Mouse (Mus musculus) T-helper 17 cell (primary cell): ENCODE results near the gene Atp6v1a.

ENCODE experiments used
- in situ Hi-C, 2 experiments: fragments of 300-600 bp; cut with MboI, MseI; formaldehyde crosslinking; loops; 1 replicate in 1 of 2; 2 replicates in 1 of 2; pipeline ENCODE4 v1.15.1; 2025; ENCODE audit warnings: high pct_unique_total_duplicates in 2 of 2

Gene Atp6v1a

DNA sequence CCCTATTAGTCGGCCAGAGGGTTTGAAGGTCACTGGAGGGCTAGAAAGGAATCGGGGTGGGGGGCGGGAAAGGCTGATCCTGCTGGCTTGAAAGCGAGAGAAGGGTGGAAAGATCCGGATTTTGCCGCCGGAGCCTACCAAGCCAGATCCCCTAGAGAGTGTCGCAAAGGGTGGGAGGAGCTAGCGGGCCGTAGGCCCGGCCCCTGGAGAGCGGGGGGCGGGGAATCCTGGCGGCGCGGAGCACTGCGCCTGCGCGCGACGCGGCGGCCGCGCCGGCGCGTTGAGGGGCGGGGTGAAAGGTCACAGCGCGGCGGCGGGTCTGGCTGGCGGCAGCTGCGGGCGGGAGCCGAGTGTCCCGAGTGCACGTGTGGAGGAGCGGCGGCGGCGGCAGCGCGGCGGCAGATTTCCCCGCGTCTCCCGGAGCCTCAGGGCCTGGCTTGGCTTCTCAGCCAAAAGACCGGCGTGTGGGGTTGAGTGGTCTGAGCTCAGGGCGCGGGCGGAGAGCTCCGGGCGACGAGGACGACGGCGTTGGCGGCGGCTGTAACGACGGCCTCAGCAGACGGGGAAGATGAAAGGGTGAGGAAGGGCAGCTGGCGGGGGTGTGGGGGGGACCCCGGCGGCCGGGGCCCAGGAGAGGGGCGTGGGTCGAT lies at the start of gene Atp6v1a, which contains the start of gene Naa50:
TSS of gene Atp6v1a (minus strand) at position 170 of the 650 bp plus-strand sequence.
TSS of gene Naa50 (plus strand) at position 295 of the 650 bp plus-strand sequence.
- in situ Hi-C loops, result no loop called here

DNA sequence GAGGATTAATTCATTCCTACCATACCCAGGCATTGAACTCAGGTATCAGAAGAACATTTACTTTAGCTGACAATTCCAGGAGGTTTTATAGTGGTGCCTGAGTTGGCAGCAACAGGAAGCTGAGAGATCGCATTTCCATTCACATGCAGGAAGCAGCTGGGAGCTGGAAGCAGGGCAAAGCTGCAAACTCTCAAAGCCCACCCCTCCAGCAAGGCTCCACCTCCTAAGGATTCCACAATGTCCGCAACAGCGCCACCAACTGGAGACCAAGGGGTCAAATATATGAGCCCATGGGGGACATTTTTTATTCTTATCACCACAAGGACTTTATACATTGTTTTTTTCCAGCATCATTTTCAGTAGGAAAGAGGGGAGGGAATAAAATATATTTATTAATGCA lies 49.3 kb upstream of the Atp6v1a start:
- in situ Hi-C loops, result no loop called here

DNA sequence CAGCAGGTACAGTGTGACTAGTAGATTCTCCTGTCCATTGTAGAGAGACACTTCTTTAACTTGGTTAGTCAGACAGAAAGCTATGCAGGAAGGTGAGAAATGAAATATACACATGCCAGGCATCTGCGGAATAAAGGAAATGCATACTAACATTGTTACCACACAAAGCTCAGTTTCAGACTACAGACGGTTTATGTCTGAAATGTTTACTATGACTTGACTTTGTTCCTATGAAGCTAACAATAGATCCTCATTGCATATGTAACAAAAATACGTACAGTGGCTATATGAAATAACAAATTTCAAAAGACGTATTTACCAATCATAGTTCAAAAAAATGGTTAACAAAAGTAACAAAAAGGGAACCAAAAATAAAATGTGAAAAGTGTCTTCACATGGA lies 47.7 kb upstream of the Atp6v1a start:
- in situ Hi-C loops, result no loop called here

DNA sequence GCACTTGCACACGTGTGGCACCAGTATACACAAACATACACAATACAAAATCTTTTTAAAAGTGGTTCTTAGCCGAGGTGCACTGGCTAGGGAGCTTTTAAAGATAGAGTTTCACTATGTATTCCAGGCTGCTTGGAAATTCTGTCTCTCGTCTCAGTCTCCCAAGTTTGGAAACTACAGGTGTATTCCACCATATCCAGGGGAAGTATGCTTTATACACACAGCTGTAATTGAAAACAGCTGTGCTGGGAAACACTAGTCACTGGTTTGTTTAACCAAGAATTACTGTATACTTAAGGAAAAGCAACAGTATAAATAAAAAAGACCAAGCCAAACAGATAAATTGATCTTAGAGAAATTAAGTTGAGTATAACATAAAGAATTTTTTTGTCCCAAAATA lies 45.3 kb upstream of the Atp6v1a start:
- in situ Hi-C loops, result no loop called here

DNA sequence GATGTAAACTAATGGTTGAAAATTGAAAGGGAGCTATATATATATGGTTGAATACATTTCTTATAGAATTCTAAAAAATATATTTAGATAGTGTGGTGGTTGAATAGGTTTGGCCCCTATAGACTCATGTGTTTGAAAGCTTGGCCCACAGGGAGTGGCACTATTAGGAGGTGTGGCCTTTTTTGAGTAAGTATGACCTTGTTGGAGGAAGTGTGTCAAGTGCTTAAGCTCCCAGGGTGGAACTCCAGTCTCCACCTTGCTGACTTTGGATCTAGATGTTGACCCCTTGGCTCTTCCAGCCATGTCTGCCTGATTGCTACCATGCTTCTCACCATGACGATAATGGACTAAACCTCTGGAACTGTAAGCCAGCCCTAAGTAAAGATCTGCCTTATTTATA lies 43.1 kb upstream of the Atp6v1a start:
- in situ Hi-C loops, result no loop called here

DNA sequence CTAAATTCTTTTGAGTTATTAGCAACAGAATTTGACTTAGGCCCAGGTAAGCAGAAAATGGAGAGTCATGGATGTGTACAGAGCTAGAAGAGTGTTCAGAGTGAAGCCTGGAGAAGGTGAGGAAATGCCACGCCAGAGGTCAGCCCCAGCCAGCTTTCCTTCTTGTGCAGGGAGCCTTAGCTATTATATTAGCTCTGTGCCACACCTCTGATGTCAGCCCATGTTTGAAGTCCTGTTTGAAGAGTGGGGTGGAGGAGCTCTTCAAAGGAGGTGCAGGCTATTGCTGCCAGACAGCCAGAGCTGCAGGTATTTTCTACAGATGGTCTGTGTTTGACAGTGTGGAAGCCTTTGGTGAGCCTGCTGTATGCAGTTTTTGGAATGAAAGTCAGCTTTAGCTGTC lies 39.0 kb upstream of the Atp6v1a start:
- in situ Hi-C loops, result no loop called here

DNA sequence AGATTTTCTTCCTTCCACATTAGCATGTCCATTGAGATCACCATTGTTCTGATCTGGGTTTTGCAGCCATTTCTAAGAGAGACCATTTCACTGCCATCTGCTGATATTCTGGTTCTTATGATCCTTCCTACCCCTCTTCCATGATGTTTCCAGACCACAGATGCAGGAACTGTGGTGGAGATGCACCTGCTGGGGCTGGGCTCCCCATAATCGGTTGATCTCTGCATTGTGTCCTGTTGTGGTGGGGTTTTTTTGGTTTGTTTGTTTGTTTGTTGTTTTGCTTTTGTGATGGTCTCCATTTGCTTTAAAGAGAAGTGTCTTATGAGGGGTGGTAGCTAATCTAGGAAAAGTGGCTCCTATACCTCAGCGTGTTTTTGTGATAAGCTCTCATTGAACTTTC lies 37.0 kb upstream of the Atp6v1a start:
- in situ Hi-C loops, result no loop called here

DNA sequence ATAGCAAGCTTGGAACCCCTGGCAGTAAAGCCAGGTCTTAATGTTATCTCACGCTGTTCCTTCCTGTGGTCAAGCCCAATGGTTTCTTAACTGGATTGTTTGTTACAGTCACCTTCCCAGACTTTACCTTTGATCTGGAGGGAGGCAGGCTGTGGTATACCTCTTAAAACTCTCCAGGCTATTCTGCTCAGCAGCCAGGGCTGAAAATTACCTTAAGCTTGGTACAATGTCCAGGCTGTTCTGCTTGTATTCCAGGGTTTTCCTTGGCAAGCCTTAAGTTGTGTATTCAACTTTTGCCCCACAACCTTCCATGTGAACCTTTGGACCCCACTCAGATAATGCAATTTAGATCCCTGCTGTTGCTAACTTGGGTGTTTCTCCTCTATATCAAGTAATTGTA lies 35.5 kb upstream of the Atp6v1a start:
- in situ Hi-C loops, result no loop called here

DNA sequence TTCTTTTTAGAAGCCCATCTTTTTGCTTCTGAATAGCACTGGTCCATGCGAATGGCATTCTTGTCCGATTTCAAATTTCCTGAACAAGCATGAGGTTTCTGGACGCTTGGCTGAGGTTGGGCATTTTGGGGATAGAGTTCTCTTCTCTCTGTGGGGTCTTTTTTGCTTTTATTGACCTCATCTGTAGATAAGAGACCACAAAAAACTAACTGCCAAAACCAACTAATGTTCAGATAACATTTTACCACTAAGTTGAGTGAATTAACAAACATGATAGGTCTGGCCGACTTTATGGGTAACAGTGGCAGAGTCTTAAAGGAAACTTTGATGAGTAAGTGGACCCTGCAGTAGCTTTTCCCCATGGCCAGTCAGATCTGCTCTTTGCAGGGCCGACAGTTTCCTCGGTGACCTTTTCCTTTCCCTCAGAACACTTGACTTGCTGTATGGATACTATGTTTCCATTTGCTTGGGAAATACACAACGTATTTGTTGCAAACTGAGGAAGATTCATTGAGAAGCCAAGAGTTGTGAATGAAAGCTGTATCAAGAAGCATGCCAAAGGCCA lies 34.5 kb upstream of the Atp6v1a start:
- in situ Hi-C loops, result loop anchor here in 1 of 2 experiments (25.0 kb wide), 1 partner anchor 163 kb away; the partner anchor contains the start of genes Sidt1 and Spice1

DNA sequence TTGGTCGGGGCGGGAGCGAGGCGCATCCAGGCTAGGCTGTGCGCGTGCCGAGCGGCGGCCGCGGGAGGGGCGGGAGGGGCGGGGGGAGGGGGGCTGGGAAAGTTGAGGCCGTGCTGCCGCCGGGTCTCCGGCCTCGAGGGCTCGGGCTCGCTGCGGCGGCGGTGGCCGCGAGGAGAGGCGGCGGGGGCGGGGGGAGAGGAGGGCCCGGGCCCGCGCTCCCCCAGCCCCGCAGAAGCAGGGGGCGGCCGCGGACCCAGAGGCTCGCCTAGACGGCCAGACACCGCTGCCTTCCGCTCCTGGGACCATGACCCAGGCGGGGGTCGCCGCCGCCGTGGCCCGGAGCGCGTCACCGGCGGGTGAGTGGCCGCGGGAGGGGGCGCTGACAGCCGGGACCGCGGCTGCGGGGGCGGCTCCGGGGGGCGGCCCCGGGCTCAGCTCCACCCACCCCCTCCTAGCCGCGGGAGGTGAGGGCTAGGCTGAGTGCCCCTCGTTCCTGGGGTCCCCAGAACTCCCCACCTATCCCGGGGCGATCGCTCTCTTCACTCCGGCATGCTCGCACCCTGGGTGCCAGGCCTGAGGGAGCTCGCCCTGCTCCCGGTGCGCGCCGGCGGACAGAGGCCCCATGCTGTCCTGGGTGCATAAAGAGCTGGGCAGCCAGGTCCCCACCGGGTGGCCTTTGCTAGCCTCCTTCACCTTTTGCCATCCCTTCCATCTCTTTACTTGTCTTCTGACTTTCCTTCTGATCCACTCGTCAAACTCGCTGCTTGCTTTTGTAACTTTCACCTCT lies 33.8 kb upstream of the Atp6v1a start, which contains the start of gene Usf3:
TSS of gene Usf3 (plus strand) at position 92 of the 787 bp plus-strand sequence.
- in situ Hi-C loops, result loop anchor here in 1 of 2 experiments (25.0 kb wide), 1 partner anchor 164 kb away; the partner anchor contains the start of genes Sidt1 and Spice1

DNA sequence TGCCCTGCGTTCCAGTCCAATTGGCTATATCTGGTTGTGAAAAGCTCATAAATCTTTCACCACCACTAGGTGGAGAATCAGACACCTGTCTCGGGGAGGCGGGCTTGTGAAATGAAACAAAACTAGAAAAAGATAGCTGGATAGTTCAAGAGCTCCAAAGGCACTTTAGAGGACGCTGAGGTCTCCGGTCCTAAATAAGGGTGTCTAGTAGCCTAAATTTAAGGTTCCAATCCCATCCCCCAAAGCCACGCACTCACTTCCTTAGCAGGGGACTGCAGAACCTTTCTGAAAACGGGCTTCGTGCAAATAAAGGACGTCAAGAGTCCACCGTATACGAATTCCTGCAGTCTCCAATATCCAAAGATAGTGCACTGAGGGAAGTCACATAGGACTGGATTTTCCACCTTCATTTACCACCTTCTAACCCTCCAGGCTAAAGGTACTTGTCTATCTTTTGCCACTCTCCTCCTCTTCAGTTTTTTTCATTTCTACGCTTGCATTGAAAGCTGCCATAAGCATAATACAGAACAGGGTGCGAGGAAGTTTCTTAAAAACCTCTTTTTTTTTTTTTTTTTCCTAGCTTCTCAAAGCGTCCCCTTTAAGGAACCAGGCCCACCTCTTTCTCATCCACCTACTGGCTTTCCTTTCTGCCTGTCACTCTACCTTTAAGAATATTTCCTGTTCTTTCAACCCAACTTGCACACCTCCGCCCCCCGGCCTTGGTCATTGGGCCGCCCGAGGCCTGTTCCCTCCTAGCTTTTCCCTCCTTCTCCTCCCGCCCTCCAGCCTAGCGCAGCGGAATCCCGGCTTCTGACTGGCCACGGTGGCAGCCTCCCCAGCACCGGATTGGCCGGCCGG lies 33.0 kb upstream of the Atp6v1a start:
- in situ Hi-C loops, result loop anchor here in 1 of 2 experiments (25.0 kb wide), 1 partner anchor 165 kb away; the partner anchor contains the start of genes Sidt1 and Spice1

DNA sequence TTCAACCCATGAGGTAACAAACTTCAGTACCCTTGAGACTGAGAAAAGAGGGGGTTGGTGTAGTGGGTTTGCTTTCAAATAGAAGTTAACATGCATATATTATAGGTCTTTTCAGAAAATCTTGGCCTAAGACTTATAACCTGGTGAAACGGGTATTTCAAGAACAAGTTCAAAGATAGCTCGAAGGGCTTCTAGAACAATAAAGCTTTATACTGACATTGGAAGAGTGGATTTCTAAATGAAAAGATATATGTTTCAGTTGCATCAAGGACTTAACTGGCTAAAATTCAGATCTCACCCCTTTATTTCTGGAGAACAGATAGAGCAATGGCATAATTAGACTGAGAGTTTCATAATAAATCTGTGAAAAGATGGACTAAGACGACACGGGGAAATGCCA lies 29.5 kb upstream of the Atp6v1a start:
- in situ Hi-C loops, result loop anchor here in 1 of 2 experiments (25.0 kb wide), 1 partner anchor 168 kb away; the partner anchor contains the start of genes Sidt1 and Spice1

DNA sequence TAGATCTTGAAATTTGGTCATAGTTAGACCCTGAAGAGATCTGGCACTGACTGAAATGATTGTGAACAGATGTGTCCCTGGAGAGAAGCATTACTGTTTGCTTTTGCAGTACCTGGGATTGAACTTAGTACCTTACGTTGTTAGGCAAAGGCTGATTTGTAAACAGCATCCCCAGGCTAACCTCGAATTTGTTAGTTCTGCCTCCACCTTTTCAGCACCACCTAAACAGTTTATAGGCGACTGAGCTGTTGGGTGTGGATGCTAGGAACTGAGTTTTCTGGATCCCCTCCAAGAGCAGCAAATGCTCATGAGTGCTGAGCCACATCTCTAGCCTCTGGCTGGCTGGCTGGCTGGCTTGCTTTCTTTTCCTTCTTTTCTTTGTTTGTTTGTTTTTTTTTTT lies 25.7 kb upstream of the Atp6v1a start:
- in situ Hi-C loops, result loop anchor here in 1 of 2 experiments (25.0 kb wide), 1 partner anchor 172 kb away; the partner anchor contains the start of genes Sidt1 and Spice1

DNA sequence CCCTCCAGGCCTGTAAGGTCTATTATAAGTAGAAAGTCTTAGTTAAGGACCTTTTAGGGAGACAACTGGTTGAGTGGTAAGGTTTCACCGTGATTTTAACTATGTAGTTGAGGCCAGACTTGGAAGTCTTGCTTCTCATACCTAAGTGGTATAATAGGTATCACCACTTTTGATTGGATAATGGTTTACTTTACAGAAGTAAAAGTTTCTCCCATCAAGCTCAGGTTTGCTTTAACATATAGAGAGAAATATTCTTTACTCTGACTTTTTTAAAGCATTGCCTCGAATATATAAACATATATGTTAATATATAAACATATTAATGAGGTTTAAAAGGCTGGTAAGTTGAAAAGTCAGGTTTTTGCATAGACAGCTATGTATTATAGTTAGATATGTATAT lies 24.3 kb upstream of the Atp6v1a start:
- in situ Hi-C loops, result loop anchor here in 1 of 2 experiments (25.0 kb wide), 1 partner anchor 173 kb away; the partner anchor contains the start of genes Sidt1 and Spice1

DNA sequence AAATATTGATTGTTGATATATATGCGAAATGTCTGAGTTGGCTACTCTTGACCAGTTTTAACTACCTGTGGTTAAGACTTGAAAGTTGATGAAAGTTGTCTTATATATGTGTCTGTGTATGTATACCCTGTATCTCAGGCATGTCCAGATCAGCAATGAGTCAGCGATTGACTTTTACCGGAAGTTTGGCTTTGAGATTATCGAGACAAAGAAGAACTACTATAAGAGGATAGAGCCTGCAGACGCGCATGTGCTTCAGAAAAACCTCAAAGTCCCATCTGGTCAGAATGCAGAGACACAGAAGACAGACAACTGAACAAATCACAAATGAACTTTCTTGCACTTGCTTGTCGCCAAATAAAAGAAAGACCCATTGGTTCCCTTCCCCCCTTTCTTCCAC lies 19.8 kb upstream of the Atp6v1a start:
- in situ Hi-C loops, result loop anchor here (10.0 to 25.0 kb wide), 2 partner anchors 178 to 1285 kb away; partner anchors contain the start of genes Sidt1 (in 1 of the 2), Spice1 (in 1 of the 2) and Zbtb20 (in 1 of the 2)

DNA sequence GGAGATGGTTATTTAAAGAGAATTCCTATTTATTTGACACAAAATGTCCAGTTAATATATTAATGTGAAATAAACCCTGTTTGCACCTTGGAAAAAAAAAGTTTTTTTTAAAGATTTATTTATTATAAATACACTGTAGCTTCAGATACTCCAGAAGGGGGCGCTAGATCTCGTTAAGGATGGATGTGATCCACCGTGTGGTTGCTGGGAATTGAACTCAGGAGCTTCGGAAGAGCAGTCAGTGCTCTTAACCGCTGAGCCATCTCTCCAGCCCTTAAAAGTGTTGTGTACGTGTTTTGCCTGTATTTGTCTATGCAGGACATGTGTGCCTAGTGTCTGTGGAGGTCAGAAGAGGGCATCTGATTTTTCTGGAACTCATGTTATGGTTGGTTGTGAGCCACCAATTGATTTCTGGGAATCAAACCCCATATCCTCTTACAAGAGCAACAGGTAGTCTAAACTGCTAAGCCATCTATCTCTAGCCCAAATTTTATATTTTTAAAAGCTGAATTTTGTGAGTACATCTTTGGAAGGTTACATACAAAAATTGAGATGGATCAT lies 15.1 kb upstream of the Atp6v1a start:
- in situ Hi-C loops, result loop anchor here (10.0 to 25.0 kb wide), 2 partner anchors 183 to 1280 kb away; partner anchors contain the start of genes Sidt1 (in 1 of the 2), Spice1 (in 1 of the 2) and Zbtb20 (in 1 of the 2)

DNA sequence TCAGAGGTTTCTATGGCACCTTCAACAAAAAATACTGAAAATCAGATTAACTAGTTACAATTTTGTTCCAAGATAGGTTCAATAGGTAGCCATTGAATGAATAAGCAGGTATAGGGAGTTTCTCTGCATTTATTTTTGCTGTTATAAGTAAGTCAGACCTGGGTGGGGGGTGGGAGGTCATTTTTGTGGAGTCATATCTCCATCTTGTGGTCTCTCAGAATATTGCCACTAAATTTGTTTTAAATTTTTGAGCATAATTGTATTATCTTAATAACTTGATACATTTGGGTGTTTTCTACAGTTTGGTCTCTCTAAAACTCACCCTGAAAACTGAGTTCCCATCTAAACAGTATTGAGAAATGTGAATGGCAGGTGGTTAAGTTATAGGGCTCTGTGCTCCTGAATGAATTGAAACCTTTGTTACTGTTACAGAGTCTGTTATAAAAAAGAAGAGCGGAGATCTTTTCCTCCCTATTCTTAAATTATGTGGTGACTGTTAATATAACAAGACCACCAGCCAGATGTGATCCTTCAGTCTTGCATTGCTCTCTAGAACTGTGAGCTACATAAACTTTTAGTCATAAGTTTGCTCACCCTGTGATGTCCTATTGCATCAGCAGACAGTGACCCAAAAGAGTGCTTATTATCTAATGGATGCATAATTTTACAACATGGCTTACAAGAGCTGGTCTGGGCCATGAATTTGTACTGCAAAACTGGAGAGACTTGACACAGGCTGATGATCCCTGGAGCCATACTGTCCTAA lies 9.7 kb upstream of the Atp6v1a start:
- in situ Hi-C loops, result no loop called here

DNA sequence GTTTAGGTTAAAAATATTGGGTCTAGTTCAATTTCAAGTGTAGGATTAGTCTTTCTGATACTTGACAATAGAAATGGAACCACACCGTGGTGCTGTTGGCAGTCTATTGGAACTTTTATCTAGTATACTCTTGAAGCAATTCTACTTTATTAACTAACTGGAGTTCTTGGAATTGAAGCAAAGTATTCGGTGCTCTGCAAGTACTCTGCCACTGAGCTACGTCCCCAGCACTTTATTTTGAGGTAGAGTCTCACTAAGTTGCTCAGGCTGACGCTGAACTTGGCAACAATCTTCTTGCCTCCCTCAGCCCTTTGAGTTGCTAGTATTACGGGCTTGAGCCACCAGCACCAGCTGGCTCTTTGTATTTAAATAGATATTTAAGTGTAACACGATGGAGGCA lies 2.0 kb upstream of the Atp6v1a start:
- in situ Hi-C loops, result no loop called here

DNA sequence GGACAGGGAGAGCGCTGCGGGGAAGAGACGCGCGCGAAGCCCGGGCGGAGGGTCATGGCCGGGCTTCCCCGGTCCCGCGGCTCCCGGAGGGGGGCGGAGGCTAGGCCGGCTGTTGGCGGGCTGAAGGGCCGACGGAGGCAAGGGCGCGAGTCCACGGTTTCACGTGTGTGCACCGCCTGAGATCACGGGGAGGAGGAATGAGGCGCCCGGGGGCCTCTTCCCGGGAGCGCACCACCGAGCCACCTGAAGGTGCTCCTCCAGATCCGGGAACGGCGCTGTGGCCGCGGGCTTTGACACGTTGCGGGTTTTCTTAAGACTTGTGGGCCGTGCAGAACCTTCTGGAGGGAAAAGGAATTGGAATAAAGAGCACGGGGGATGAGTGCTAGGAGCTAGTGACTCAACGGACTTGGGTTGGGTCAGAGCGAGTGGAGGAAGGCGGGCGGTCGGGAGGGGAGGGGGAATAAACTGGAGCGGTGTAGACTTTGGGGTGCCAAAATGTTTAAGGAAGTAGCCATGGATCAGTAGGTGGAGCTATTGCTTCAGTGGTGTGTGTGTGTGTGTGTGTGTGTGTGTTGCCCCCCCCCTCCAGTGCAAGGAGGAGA lies 782 bp upstream of the Atp6v1a start:
- in situ Hi-C loops, result no loop called here
